Mouse (Mus musculus) liver, embryonic 12.5 days (tissue): ENCODE measurements around the gene Dlk2. TPM values are rescaled to one million over a fixed set of nuclear protein-coding genes. Genes with fewer than 3 reads are reported as not detected.

Experiments
- ATAC-seq: fragments of 200-750 bp; cut with Nextera tagmentation; 2 replicates; pipeline ENCODE4 v1.8.0; 2017; ENCODE audit warnings: moderate number of reproducible peaks, mild to moderate bottlenecking, moderate library complexity
- H3K27ac ChIP-seq: fragments of 300-500 bp; sonication (generic); 2 replicates; pipeline ENCODE4 v1.5.1; 2016; ENCODE audit warnings: mild to moderate bottlenecking
- H3K27me3 ChIP-seq: fragments of 300-500 bp; sonication (generic); replicated peaks from 2 replicates; pipeline ENCODE4 v1.6.1; 2016; ENCODE audit warnings: mild to moderate bottlenecking, moderate library complexity
- H3K36me3 ChIP-seq: fragments of 300-500 bp; sonication (generic); 2 replicates; pipeline ENCODE4 v1.6.1; 2016; ENCODE audit warnings: mild to moderate bottlenecking, moderate library complexity
- H3K4me1 ChIP-seq: fragments of 300-500 bp; sonication (generic); 2 replicates; pipeline ENCODE4 v1.6.1; 2016
- H3K4me2 ChIP-seq: fragments of 300-500 bp; sonication (generic); 2 replicates; pipeline ENCODE4 v1.6.1; 2016; ENCODE audit warnings: mild to moderate bottlenecking, moderate library complexity
- H3K4me3 ChIP-seq: fragments of 300-500 bp; sonication (generic); 2 replicates; pipeline ENCODE4 v1.5.1; 2016; ENCODE audit warnings: mild to moderate bottlenecking, moderate library complexity
- H3K9ac ChIP-seq: fragments of 300-500 bp; sonication (generic); 2 replicates; pipeline ENCODE4 v1.6.1; 2016; ENCODE audit warnings: mild to moderate bottlenecking, moderate library complexity
- H3K9me3 ChIP-seq: fragments of 300-500 bp; sonication (generic); replicated peaks from 2 replicates; pipeline ENCODE4 v1.6.1; 2016; ENCODE audit warnings: mild to moderate bottlenecking, moderate library complexity
- WGBS: fragments of 180-500 bp; shearing (Covaris S2); methylation state at CpG from one replicate; pipeline ENCODE4 v1.1.7; 2016; ENCODE audit not compliant: insufficient replicate concordance; 5-methylcytosine and 5-hydroxymethylcytosine counted together
- polyA plus RNA-seq: library from polyadenylated mRNA; unstranded; fragments of >200 nt; fragmentation: Nextera tagmentation; extraction: Ambion mirVana; gene quantifications from 2 replicates; pipeline ENCODE4 v1.2.1, GENCODE M21; 2016

The Dlk2 gene
- polyA plus RNA-seq, 1 experiment from 2014 or later = not detected

GRCm38 (mm10) chr17:46298220-46298913 lies 1.1 kb downstream of the Dlk2 start:
- peak overlapping the region; percentile 52 for H3K4me3 ChIP-seq
- H3K9ac ChIP-seq = no peak overlapping the region
- no peaks in the 10 kb centered on the region for H3K36me3 ChIP-seq
- no peaks in the 10 kb centered on the region for H3K9me3 ChIP-seq
- H3K4me1 ChIP-seq = peaks cover 19% of the 10 kb centered on the region
- no peak overlapping the region for H3K27ac ChIP-seq
- peak overlapping the region; percentile 80 for H3K4me2 ChIP-seq
- peaks cover 74% of the 10 kb centered on the region for H3K27me3 ChIP-seq
- peak; percentile 55; the same call in 1 of the 2 replicates for ATAC-seq
- WGBS = 2% methylated on average over 48 of the region's 48 CpGs

DNA sequence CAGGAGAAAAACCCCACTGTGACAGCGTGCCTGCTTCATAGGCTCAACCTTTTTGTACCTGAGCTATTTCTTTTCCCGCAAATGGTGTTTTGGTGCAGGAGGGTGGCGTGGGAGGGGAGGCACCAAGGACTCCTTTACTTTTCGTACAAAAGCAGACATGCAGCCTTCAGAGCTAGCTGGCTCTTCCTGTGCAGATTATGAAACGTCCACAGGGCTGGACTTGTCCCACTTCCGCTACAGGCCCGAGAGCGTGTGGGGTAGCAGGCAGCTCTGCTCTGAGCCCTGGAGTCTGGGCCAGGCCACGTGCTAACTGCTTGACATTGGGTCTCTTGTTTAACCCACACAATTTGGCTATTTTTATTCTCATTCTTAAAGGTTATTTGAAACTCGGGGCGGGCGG lies 4.7 kb downstream of the Dlk2 start:
- WGBS = 61% methylated on average over 12 of the region's 12 CpGs
- H3K27me3 ChIP-seq = peaks cover 40% of the 10 kb centered on the region
- H3K4me3 ChIP-seq = no peak overlapping the region
- H3K9me3 ChIP-seq = no peaks in the 10 kb centered on the region
- H3K4me1 ChIP-seq = peaks cover 19% of the 10 kb centered on the region
- no peak overlapping the region for H3K4me2 ChIP-seq
- no peak for ATAC-seq
- no peak overlapping the region for H3K9ac ChIP-seq
- no peaks in the 10 kb centered on the region for H3K36me3 ChIP-seq
- H3K27ac ChIP-seq = no peak overlapping the region

DNA sequence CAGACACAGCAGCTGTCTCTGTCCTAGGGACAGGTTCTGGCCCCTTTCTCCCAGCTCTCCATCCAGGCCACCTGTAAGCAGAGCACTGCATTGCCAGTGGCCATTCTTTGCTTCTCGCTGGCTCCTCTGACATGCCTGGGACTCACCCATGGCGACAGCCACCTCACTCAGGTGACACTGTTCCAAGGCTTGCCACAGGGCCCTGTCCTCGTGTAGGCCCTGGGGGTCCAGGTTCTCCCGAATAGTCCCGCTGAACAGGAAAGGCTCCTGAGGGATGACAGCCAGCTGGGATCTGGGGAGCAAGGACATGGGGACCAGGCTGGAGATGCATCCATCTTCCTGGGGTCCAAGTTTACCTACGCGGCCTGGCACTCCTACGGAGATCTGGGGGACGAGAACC lies 7.0 kb downstream of the Dlk2 start:
- WGBS = 67% methylated on average over 9 of the region's 9 CpGs
- Histone ChIP-seq H3K27ac (no peak overlapping the region), H3K9me3 (no peaks in the 10 kb centered on the region), H3K36me3 (no peaks in the 10 kb centered on the region), H3K9ac (no peak overlapping the region), H3K4me1 (no peaks in the 10 kb centered on the region), H3K4me3 (no peak overlapping the region), H3K4me2 (no peak overlapping the region), H3K27me3 (peaks cover 17% of the 10 kb centered on the region)
- ATAC-seq = no peak

DNA sequence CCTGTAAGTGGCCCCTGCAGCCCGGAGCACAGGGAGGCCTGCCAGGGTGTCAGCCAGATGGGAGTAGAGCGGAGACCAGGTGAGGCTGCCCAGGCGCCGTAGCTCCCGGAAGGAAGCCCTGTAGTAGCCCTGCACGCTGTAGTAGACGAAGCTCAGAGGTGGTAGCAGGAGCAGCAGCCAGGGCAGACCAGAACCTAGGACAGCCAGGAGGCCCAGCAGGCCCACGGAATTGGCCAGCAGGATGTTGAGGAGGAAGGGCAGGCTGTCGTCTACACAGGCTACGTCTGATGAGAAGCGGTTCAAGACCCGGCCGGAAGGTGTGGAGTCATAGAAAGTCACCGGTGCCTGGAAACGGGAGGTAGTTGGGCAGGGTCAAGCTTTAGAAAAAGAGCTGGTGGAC lies 9.7 kb downstream of the Dlk2 start:
- Histone ChIP-seq H3K4me3 (no peak overlapping the region), H3K27me3 (0 out of 2 replicates have a peak, but pooled peaks cover 5% of the 10 kb centered on the region), H3K4me2 (no peak overlapping the region), H3K4me1 (no peaks in the 10 kb centered on the region), H3K36me3 (no peaks in the 10 kb centered on the region), H3K27ac (no peak overlapping the region), H3K9ac (no peak overlapping the region), H3K9me3 (no peaks in the 10 kb centered on the region)
- WGBS = 80% methylated on average over 15 of the region's 15 CpGs
- ATAC-seq = no peak

DNA sequence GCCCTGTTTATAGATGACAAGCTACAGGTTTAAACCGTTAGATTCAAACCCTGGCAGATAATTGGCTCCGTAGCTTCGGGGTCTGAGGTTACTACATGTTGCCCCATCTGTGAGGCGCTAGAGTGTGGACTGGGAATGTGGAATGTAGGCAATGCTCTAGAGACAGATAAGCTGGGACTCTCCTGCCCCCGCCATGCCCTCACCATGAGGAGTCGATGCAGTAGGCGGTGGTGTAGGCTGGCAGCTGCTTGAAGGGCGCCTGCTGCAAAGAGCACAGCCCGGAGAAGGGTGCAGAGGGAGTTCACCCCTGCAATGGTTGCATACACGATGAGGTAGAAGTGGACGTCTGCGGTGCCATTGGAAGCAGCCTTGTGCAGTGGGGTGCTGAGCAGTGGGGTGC lies 12.6 kb downstream of the Dlk2 start:
- no peak overlapping the region for H3K27ac ChIP-seq
- H3K36me3 ChIP-seq = no peaks in the 10 kb centered on the region
- no peaks in the 10 kb centered on the region for H3K9me3 ChIP-seq
- no peak overlapping the region for H3K9ac ChIP-seq
- 0 out of 2 replicates have a peak, but pooled peaks cover 5% of the 10 kb centered on the region for H3K27me3 ChIP-seq
- no peak overlapping the region for H3K4me2 ChIP-seq
- H3K4me3 ChIP-seq = no peak overlapping the region
- H3K4me1 ChIP-seq = no peaks in the 10 kb centered on the region
- 73% methylated on average over 12 of the region's 12 CpGs for WGBS
- no peak for ATAC-seq

DNA sequence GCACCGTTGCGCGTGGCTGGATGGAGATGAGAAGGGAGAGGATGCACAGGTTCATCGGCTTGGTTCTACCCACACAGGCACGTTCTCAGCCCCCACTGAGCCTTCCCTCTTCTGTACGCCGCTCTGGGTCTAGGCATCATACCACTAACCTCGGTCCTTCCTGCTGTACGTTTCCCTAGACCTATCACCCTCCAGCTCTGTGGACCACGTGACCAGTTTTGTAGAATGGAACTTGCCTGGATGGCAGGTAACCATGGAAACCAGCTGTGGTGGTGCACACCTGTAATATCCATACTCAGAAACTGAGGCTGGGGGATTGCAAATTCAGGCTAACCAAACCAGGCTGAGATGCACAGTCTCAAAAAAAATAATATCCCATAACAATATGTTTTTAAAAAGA lies 13.3 kb downstream of the Dlk2 start:
- ATAC-seq = no peak
- no peak overlapping the region for H3K4me3 ChIP-seq
- 62% methylated on average over 10 of the region's 10 CpGs for WGBS
- 0 out of 2 replicates have a peak, but pooled peaks cover 5% of the 10 kb centered on the region for H3K27me3 ChIP-seq
- no peak overlapping the region for H3K4me2 ChIP-seq
- no peak overlapping the region for H3K9ac ChIP-seq
- no peaks in the 10 kb centered on the region for H3K9me3 ChIP-seq
- H3K27ac ChIP-seq = no peak overlapping the region
- H3K4me1 ChIP-seq = no peaks in the 10 kb centered on the region
- no peaks in the 10 kb centered on the region for H3K36me3 ChIP-seq

DNA sequence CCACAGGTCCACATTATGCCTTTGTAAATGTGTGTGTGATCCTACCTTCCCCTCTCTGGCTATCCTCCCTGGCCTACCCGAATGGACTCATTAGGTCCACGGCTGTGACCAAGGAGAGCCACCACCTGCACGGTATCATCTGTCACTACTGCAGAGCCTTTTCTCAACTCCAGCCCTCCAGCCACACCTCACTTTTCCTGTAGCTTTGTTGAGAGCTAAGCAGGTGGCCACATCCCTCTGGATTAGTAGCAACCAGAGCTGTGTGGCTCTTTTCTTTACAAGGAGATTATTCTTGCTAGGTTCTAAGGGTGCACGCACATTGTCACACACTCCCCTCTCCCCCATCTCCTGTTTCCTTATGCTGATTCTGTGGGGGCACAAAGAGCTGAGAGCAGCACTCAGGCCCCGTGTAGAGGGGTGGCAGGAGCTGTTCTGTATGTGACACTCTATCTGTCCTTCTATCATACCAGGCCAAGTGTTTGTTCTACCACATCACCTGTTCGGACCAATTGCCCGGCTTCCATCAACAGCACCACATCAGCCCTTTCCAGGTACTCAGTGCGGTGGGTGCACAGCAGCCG lies 16.0 kb downstream of the Dlk2 start:
- no peak for ATAC-seq
- no peaks in the 10 kb centered on the region for H3K9me3 ChIP-seq
- no peak overlapping the region for H3K4me2 ChIP-seq
- no peak overlapping the region for H3K9ac ChIP-seq
- H3K4me3 ChIP-seq = no peak overlapping the region
- H3K36me3 ChIP-seq = no peaks in the 10 kb centered on the region
- 77% methylated on average over 9 of the region's 9 CpGs for WGBS
- H3K4me1 ChIP-seq = no peaks in the 10 kb centered on the region
- no peak overlapping the region for H3K27ac ChIP-seq
- 0 out of 2 replicates have a peak, but pooled peaks cover 10% of the 10 kb centered on the region for H3K27me3 ChIP-seq

DNA sequence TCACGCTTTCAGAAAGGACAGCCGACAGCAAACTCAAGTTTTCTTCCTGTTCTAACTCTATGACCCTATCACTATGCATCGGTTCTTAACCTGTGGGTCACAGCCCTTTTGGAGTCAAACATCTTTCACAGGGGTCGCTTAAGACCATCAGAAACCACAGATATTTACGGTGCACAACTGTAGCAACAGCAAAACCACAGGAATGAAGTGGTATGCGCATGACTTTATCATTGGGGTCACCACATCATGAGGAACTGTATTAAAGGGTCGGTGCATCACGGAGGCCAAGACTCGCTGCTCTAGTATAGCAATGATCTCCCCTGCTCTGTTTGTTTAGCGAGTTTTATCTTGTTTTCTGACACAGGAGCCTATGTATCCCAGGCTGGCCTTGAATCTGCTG lies 18.6 kb downstream of the Dlk2 start:
- no peaks in the 10 kb centered on the region for H3K9me3 ChIP-seq
- WGBS = 73% methylated on average over 10 of the region's 10 CpGs

GRCm38 (mm10) chr17:46320492-46320891 lies 23.3 kb downstream of the Dlk2 start:
- H3K4me2 ChIP-seq = no peak overlapping the region
- no peaks in the 10 kb centered on the region for H3K9me3 ChIP-seq
- no peak overlapping the region for H3K27ac ChIP-seq
- no peak overlapping the region for H3K4me3 ChIP-seq
- no peak for ATAC-seq
- no peak overlapping the region for H3K9ac ChIP-seq
- H3K36me3 ChIP-seq = peaks cover 26% of the 10 kb centered on the region
- peaks cover 3% of the 10 kb centered on the region; the same call in 1 of the 2 replicates for H3K4me1 ChIP-seq
- WGBS = 60% methylated on average over 6 of the region's 6 CpGs
- 0 out of 2 replicates have a peak, but pooled peaks cover 6% of the 10 kb centered on the region for H3K27me3 ChIP-seq

More for the DNA sequence above, 18.6 kb downstream of the Dlk2 start:
- H3K4me3 ChIP-seq = no peak overlapping the region
- no peak overlapping the region for H3K4me2 ChIP-seq
- peaks cover 2% of the 10 kb centered on the region; the same call in 1 of the 2 replicates for H3K4me1 ChIP-seq
- no peak for ATAC-seq
- H3K36me3 ChIP-seq = peaks cover 2% of the 10 kb centered on the region
- H3K27me3 ChIP-seq = 0 out of 2 replicates have a peak, but pooled peaks cover 6% of the 10 kb centered on the region
- H3K27ac ChIP-seq = no peak overlapping the region
- no peak overlapping the region for H3K9ac ChIP-seq

DNA sequence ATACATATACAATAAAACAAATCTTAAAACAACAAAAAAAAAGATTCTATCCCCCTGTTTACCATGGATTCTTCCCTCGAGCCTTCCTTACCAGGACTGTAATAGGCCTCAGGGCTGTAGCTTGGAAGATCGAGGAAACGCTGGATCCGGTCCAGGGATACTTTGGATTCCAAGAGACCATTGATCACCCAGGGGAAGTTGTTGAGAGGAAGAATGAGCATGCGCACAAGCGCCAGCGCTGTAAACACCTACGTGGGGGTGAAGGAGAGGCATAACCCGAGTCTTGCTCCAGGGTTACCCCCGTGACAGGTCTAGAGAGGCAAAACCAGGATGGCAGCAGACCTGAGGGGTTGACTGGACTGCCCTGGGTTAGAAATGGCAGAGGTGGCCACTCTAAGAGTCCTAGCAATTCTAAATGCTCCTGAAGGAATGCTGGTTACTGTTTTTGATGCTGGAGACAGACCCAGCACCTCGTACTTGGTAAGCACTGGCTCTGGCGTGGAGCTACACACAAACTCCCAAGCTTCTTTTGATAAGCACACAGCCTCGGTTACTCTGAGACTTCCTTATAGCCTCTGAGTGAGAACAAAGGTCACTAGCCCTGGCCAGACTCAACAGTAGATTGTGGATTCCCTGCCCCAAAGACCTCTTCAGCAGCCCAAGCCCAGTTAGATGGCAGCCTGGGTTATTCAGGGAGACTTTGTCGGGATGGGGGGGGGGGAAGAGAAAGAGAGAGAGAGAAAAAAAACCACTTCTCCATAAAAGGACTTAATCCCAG lies 25.0 kb downstream of the Dlk2 start:
- H3K27me3 ChIP-seq = no peaks in the 10 kb centered on the region
- H3K4me3 ChIP-seq = no peak overlapping the region
- WGBS = 76% methylated on average over 14 of the region's 14 CpGs
- H3K9ac ChIP-seq = no peak overlapping the region
- no peaks in the 10 kb centered on the region for H3K9me3 ChIP-seq
- no peak overlapping the region for H3K27ac ChIP-seq
- no peak for ATAC-seq
- H3K4me1 ChIP-seq = peaks cover 11% of the 10 kb centered on the region
- H3K36me3 ChIP-seq = peaks cover 26% of the 10 kb centered on the region
- H3K4me2 ChIP-seq = no peak overlapping the region

DNA sequence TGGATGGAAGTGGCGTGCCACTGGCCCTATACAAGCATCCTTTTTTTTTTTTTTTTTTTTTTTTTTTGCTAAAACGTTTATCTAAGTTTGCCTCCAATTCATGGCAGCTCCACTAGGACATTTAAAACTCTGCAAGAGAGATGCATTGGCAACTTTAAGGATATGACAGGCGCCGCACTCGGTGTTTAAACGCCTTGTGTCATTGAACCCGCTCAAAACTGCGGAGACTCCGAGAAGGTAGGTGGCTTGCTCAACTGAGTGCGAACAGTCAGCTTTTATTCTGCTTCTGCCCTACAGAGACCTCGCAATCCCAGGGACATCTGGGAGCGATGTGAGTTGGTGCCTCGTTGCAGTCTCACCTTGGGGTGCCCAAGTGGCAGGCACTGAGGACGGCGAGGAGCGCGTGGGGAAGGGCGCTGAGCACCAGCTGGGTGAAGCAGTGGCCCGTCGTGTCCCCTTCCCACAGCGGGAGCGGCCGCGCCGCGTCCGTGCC lies 30.2 kb downstream of the Dlk2 start:
- peaks cover 28% of the 10 kb centered on the region for H3K4me1 ChIP-seq
- WGBS = 8% methylated on average over 27 of the region's 27 CpGs
- no peaks in the 10 kb centered on the region for H3K9me3 ChIP-seq
- no peak for ATAC-seq
- H3K4me3 ChIP-seq = peak overlapping the region; percentile 73
- H3K4me2 ChIP-seq = peak overlapping the region; percentile 94
- peak overlapping the region; percentile 94 for H3K27ac ChIP-seq
- H3K36me3 ChIP-seq = peaks cover 16% of the 10 kb centered on the region; the same call in 1 of the 2 replicates
- H3K27me3 ChIP-seq = no peaks in the 10 kb centered on the region
- peak overlapping the region; percentile 87 for H3K9ac ChIP-seq
